Mouse (Mus musculus): ENCODE results near the gene Cdc6. TPM values are rescaled to one million over a fixed set of nuclear protein-coding genes. Genes with fewer than 3 reads are reported as not detected.

The Cdc6 gene
- polyA plus RNA-seq, 1 experiment from 2014 or later, result 96.3 TPM

- peaks cover 85% of the 10 kb centered on the region for H3K4me1 ChIP-seq (replicated peaks; ENCODE audit: control insufficient read depth, insufficient read depth, low read length)
- H3K9ac ChIP-seq (ENCODE audit: low read depth, low read length), result peak overlapping the region; percentile 69
- peaks cover 21% of the 10 kb centered on the region for H3K27me3 ChIP-seq (replicated peaks; ENCODE audit: control insufficient read depth, insufficient read depth, low read length)
- H3K9me3 ChIP-seq (ENCODE audit: control insufficient read depth, low read length), result no peaks in the 10 kb centered on the region
- peak overlapping the region; percentile 53 for H3K4me3 ChIP-seq (ENCODE audit: low read depth, low read length)
- H3K4me2 ChIP-seq, result peak overlapping the region; percentile 97
- H3K27ac ChIP-seq (ENCODE audit: low read depth, low read length), result peak overlapping the region; percentile 87
- no peaks in the 10 kb centered on the region for H3K36me3 ChIP-seq (ENCODE audit: control insufficient read depth, insufficient read depth, low read length)
- 3% methylated on average over 15 of the region's 15 CpGs for WGBS
- peak; percentile 83 for DNase-seq (ENCODE audit: low spot score)
- ATAC-seq (replicated peaks; ENCODE audit: low FRiP score), result peak; percentile 58
Observed at GRCm38 (mm10) chr11:98941826-98942550, 34.4 kb downstream of the Cdc6 start.

- peak overlapping the region; percentile 87 for H3K27ac ChIP-seq (ENCODE audit: low read depth, low read length)
- no peaks in the 10 kb centered on the region for H3K36me3 ChIP-seq (ENCODE audit: control insufficient read depth, insufficient read depth, low read length)
- DNase-seq (ENCODE audit: low spot score) (no peak), ATAC-seq (replicated peaks; ENCODE audit: low FRiP score) (no peak)
- H3K4me3 ChIP-seq (ENCODE audit: low read depth, low read length), result peak overlapping the region; percentile 53
- H3K27me3 ChIP-seq (replicated peaks; ENCODE audit: control insufficient read depth, insufficient read depth, low read length), result peaks cover 21% of the 10 kb centered on the region
- WGBS, result 41% methylated on average over 3 of the region's 3 CpGs
- H3K9ac ChIP-seq (ENCODE audit: low read depth, low read length), result peak overlapping the region; percentile 69; the same call in 1 of the 2 replicates
- H3K9me3 ChIP-seq (ENCODE audit: control insufficient read depth, low read length), result no peaks in the 10 kb centered on the region
- H3K4me1 ChIP-seq (replicated peaks; ENCODE audit: control insufficient read depth, insufficient read depth, low read length), result peaks cover 90% of the 10 kb centered on the region
- peak overlapping the region; percentile 97 for H3K4me2 ChIP-seq
Observed at GRCm38 (mm10) chr11:98942555-98942922, 34.9 kb downstream of the Cdc6 start.

- peak overlapping the region; percentile 87 for H3K27ac ChIP-seq (ENCODE audit: low read depth, low read length)
- 68% methylated on average over 8 of the region's 8 CpGs for WGBS
- no peaks in the 10 kb centered on the region for H3K36me3 ChIP-seq (ENCODE audit: control insufficient read depth, insufficient read depth, low read length)
- peak overlapping the region; percentile 97 for H3K4me2 ChIP-seq
- peak overlapping the region; percentile 0; the same call in 1 of the 2 replicates for H3K4me3 ChIP-seq (ENCODE audit: low read depth, low read length)
- H3K9ac ChIP-seq (ENCODE audit: low read depth, low read length), result peak overlapping the region; percentile 14
- H3K9me3 ChIP-seq (ENCODE audit: control insufficient read depth, low read length), result no peaks in the 10 kb centered on the region
- peaks cover 91% of the 10 kb centered on the region for H3K4me1 ChIP-seq (replicated peaks; ENCODE audit: control insufficient read depth, insufficient read depth, low read length)
- peaks cover 21% of the 10 kb centered on the region for H3K27me3 ChIP-seq (replicated peaks; ENCODE audit: control insufficient read depth, insufficient read depth, low read length)
- ATAC-seq (replicated peaks; ENCODE audit: low FRiP score), result no peak
- no peak for DNase-seq (ENCODE audit: low spot score)
Observed at GRCm38 (mm10) chr11:98942923-98943641, 35.5 kb downstream of the Cdc6 start.

GRCm38 (mm10) chr11:98943741-98944461 lies 36.3 kb downstream of the Cdc6 start:
- Histone ChIP-seq H3K4me2 (peak overlapping the region; percentile 97), H3K27ac (ENCODE audit: low read depth, low read length) (peak overlapping the region; percentile 81), H3K9ac (ENCODE audit: low read depth, low read length) (peak overlapping the region; percentile 26; the same call in 1 of the 2 replicates), H3K36me3 (ENCODE audit: control insufficient read depth, insufficient read depth, low read length) (no peaks in the 10 kb centered on the region), H3K9me3 (ENCODE audit: control insufficient read depth, low read length) (no peaks in the 10 kb centered on the region), H3K27me3 (replicated peaks; ENCODE audit: control insufficient read depth, insufficient read depth, low read length) (peaks cover 13% of the 10 kb centered on the region), H3K4me1 (replicated peaks; ENCODE audit: control insufficient read depth, insufficient read depth, low read length) (peaks cover 91% of the 10 kb centered on the region), H3K4me3 (ENCODE audit: low read depth, low read length) (peak overlapping the region; percentile 0; the same call in 1 of the 2 replicates)
- DNase-seq (ENCODE audit: low spot score), result no peak
- 30% methylated on average over 14 of the region's 14 CpGs for WGBS
- no peak for ATAC-seq (replicated peaks; ENCODE audit: low FRiP score)

GRCm38 (mm10) chr11:98944897-98945604 lies 37.5 kb downstream of the Cdc6 start:
- Histone ChIP-seq H3K9me3 (ENCODE audit: control insufficient read depth, low read length) (no peaks in the 10 kb centered on the region), H3K4me1 (replicated peaks; ENCODE audit: control insufficient read depth, insufficient read depth, low read length) (peaks cover 87% of the 10 kb centered on the region), H3K9ac (ENCODE audit: low read depth, low read length) (0 out of 2 replicates have a peak overlapping the region, but pooled peaks have one; percentile 37), H3K27me3 (replicated peaks; ENCODE audit: control insufficient read depth, insufficient read depth, low read length) (peaks cover 4% of the 10 kb centered on the region; the same call in 1 of the 2 replicates), H3K4me3 (ENCODE audit: low read depth, low read length) (0 out of 2 replicates have a peak overlapping the region, but pooled peaks have one; percentile 8), H3K27ac (ENCODE audit: low read depth, low read length) (peak overlapping the region; percentile 59), H3K36me3 (ENCODE audit: control insufficient read depth, insufficient read depth, low read length) (no peaks in the 10 kb centered on the region), H3K4me2 (peak overlapping the region; percentile 97)
- ATAC-seq (replicated peaks; ENCODE audit: low FRiP score), result no peak
- no peak for DNase-seq (ENCODE audit: low spot score)
- whole genome bisulfite sequencing, result 42% methylated on average over 11 of the region's 11 CpGs

- Histone ChIP-seq H3K4me1 (replicated peaks; ENCODE audit: control insufficient read depth, insufficient read depth, low read length) (peaks cover 82% of the 10 kb centered on the region), H3K4me2 (peak overlapping the region; percentile 97; the same call in 1 of the 2 replicates), H3K9ac (ENCODE audit: low read depth, low read length) (no peak overlapping the region; the same call in 1 of the 2 replicates), H3K36me3 (ENCODE audit: control insufficient read depth, insufficient read depth, low read length) (0 out of 2 replicates have a peak, but pooled peaks cover 2% of the 10 kb centered on the region), H3K27me3 (replicated peaks; ENCODE audit: control insufficient read depth, insufficient read depth, low read length) (0 out of 2 replicates have a peak, but pooled peaks cover 2% of the 10 kb centered on the region), H3K27ac (ENCODE audit: low read depth, low read length) (0 out of 2 replicates have a peak overlapping the region, but pooled peaks have one; percentile 7), H3K4me3 (ENCODE audit: low read depth, low read length) (no peak overlapping the region), H3K9me3 (ENCODE audit: control insufficient read depth, low read length) (no peaks in the 10 kb centered on the region)
- ATAC-seq (replicated peaks; ENCODE audit: low FRiP score) (no peak), DNase-seq (ENCODE audit: low spot score) (no peak)
- 57% methylated on average over 3 of the region's 3 CpGs for WGBS
Observed at GRCm38 (mm10) chr11:98945605-98945977, 38.0 kb downstream of the Cdc6 start.

GRCm38 (mm10) chr11:98947969-98948569 lies 40.5 kb downstream of the Cdc6 start:
- Histone ChIP-seq H3K9me3 (ENCODE audit: control insufficient read depth, low read length) (no peaks in the 10 kb centered on the region), H3K27ac (ENCODE audit: low read depth, low read length) (peak overlapping the region; percentile 2; the same call in 1 of the 2 replicates), H3K4me1 (replicated peaks; ENCODE audit: control insufficient read depth, insufficient read depth, low read length) (peaks cover 62% of the 10 kb centered on the region), H3K27me3 (replicated peaks; ENCODE audit: control insufficient read depth, insufficient read depth, low read length) (0 out of 2 replicates have a peak, but pooled peaks cover 2% of the 10 kb centered on the region), H3K4me2 (peak overlapping the region; percentile 33), H3K4me3 (ENCODE audit: low read depth, low read length) (no peak overlapping the region; the same call in 1 of the 2 replicates), H3K36me3 (ENCODE audit: control insufficient read depth, insufficient read depth, low read length) (peaks cover 5% of the 10 kb centered on the region; the same call in 1 of the 2 replicates), H3K9ac (ENCODE audit: low read depth, low read length) (no peak overlapping the region)
- DNase-seq (ENCODE audit: low spot score) (no peak), ATAC-seq (replicated peaks; ENCODE audit: low FRiP score) (peak; percentile 32; the same call in 1 of the 2 replicates)
- WGBS, result 29% methylated on average over 18 of the region's 18 CpGs

Data from liver, embryonic 11.5 days (tissue).